ENCODE assay signal across 20 mouse cellular contexts in the genomic region with DNA sequence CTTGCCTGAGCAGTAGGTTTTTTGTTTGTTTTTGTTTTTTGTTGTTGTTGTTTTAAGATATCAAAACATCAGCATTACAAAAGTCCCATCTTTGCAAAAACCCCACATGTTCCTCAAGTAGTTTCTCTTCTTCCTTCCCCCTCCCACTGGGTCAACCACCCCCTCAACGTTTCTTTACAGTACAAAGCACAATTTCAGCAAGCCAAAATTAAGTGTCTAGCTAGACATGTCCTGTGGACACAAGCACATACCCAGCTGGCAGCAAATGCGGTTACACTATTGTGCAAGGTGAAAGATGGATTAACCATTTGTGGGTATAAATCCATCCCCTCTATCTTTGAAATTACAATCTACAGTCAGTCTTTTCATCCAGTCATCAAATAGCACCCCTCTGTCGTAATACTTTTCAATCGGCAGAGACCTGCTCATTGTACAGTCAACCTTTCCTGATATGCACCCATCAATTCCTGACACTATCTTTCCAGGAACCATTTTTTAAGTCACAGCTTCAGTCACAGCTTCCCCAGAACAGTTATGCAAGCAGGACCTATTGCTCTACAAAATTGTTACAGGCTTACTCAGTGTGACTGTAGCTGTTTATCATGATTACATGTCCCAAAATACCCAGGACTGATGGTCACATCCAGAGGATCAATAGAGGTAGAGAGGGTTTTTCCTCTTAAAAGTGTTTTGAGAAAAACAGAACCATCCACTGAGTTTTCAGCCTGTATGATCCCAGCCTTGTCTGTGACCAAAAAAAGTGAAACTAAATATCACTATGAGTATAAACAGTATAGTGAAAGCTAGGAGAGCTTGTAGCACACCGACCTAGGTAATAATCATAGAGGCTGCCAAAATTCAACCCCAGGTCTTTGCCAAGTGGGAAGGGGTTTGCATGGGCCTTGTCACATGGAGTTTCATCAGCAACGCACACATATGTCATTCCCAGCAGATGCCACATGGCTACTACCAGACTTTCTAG.
A peak's percentile ranks its signal among the peaks of the same experiment; 100 is the strongest.
DNase-seq lines count a peak whose midpoint lies in the region; ATAC-seq and TF ChIP-seq lines count a peak whose summit lies in the region.
"Had no signal": no experiment of that assay in that cellular context is flagged by ENCODE, and none has a peak within 500 bp of the region (broad histone marks: within the 10 kb centered on the region; RNA-seq: fewer than 3 reads in every experiment).

No protein-coding gene starts in this region.

- H3K9ac ChIP-seq in liver, embryonic 11.5 days (ENCODE audit: low read depth, low read length): no peak overlapping the region
- H3K9ac ChIP-seq in liver, embryonic 15.5 days: no peak overlapping the region
- no peak overlapping the region for H3K9ac ChIP-seq in hindbrain, embryonic 13.5 days
- H3K9ac ChIP-seq: embryonic facial prominence, embryonic 13.5 days; hindbrain, embryonic 15.5 days; limb, embryonic 13.5 days; lung, embryonic 15.5 days; neural tube, embryonic 13.5 days; stomach, embryonic 15.5 days had no signal

- H3K36me3 ChIP-seq in liver, embryonic 11.5 days (ENCODE audit: control insufficient read depth, insufficient read depth, low read length): no peaks in the 10 kb centered on the region
- H3K36me3 ChIP-seq in liver, embryonic 15.5 days (replicated peaks): no peaks in the 10 kb centered on the region
- H3K36me3 ChIP-seq in hindbrain, embryonic 13.5 days: no peaks in the 10 kb centered on the region
- H3K36me3 ChIP-seq: embryonic facial prominence, embryonic 13.5 days; hindbrain, embryonic 15.5 days; limb, embryonic 13.5 days; lung, embryonic 15.5 days; neural tube, embryonic 13.5 days; stomach, embryonic 15.5 days had no signal

- TF ChIP-seq POLR2A in bone marrow, adult 2 months (IDR thresholded peaks at IDR 0.05; ENCODE audit: borderline replicate concordance, control insufficient read depth, low read depth, low read length): no peak

- no peak for TF ChIP-seq CTCF in bone marrow, adult 2 months (IDR thresholded peaks at IDR 0.05; ENCODE audit: control insufficient read depth, insufficient read depth, low read length)

- no peaks in the 10 kb centered on the region for H3K27me3 ChIP-seq in liver, embryonic 11.5 days (replicated peaks; ENCODE audit: control insufficient read depth, insufficient read depth, low read length)
- H3K27me3 ChIP-seq in liver, embryonic 15.5 days: no peaks in the 10 kb centered on the region
- H3K27me3 ChIP-seq in hindbrain, embryonic 13.5 days: no peaks in the 10 kb centered on the region
- H3K27me3 ChIP-seq: embryonic facial prominence, embryonic 13.5 days; hindbrain, embryonic 15.5 days; limb, embryonic 13.5 days; lung, embryonic 15.5 days; neural tube, embryonic 13.5 days; stomach, embryonic 15.5 days had no signal

- ATAC-seq in liver, embryonic 11.5 days (replicated peaks; ENCODE audit: low FRiP score): no peak
- no peak for ATAC-seq in liver, embryonic 15.5 days (ENCODE audit: insufficient read depth)
- no peak for ATAC-seq in hindbrain, embryonic 13.5 days (ENCODE audit: low FRiP score)
- ATAC-seq: forebrain, embryonic 14.5 days; intestine, postnatal 0 days had no signal

- no peak for DNase-seq in liver, embryonic 11.5 days (ENCODE audit: low spot score)
- DNase-seq in liver: no peak
- no peak for DNase-seq in heart, adult 9 months (ENCODE audit: low spot score in 2 of 2)
- no peak for DNase-seq in right cerebral cortex, postnatal 25 days
- DNase-seq: adrenal gland, postnatal 36 days; cerebellum, adult 9-11 months; heart, postnatal 36 days; midbrain, embryonic 14.5 days; thymus, adult 18-20 months had no signal

- no peak overlapping the region for H3K4me2 ChIP-seq in liver, embryonic 11.5 days
- peak overlapping the region; percentile 50 for H3K4me2 ChIP-seq in liver, embryonic 15.5 days
- H3K4me2 ChIP-seq in hindbrain, embryonic 13.5 days: no peak overlapping the region
- H3K4me2 ChIP-seq: embryonic facial prominence, embryonic 13.5 days; hindbrain, embryonic 15.5 days; limb, embryonic 13.5 days; lung, embryonic 15.5 days; neural tube, embryonic 13.5 days; stomach, embryonic 15.5 days had no signal

- H3K27ac ChIP-seq in liver, embryonic 11.5 days (ENCODE audit: low read depth, low read length): peak overlapping the region; percentile 48; the same call in 1 of the 2 replicates
- H3K27ac ChIP-seq in bone marrow, adult 2 months (ENCODE audit: control insufficient read depth, insufficient read depth, low read depth, low read length, poor library complexity): 0 out of 2 replicates have a peak overlapping the region, but pooled peaks have one; percentile 39
- peak overlapping the region; percentile 62 for H3K27ac ChIP-seq in liver, embryonic 15.5 days (replicated peaks)
- no peak overlapping the region for H3K27ac ChIP-seq in hindbrain, embryonic 13.5 days
- H3K27ac ChIP-seq: embryonic facial prominence, embryonic 13.5 days; hindbrain, embryonic 15.5 days; limb, embryonic 13.5 days; lung, embryonic 15.5 days; neural tube, embryonic 13.5 days; stomach, embryonic 15.5 days had no signal

- WGBS in liver, embryonic 11.5 days: 71% methylated on average over 6 of the region's 6 CpGs
- 62% methylated on average over 6 of the region's 6 CpGs for WGBS in bone marrow, adult 2 months
- WGBS in liver, embryonic 15.5 days (ENCODE audit: insufficient replicate concordance): 58% methylated on average over 6 of the region's 6 CpGs
- WGBS in hindbrain, embryonic 13.5 days: 85% methylated on average over 6 of the region's 6 CpGs

- no peaks in the 10 kb centered on the region for H3K9me3 ChIP-seq in liver, embryonic 11.5 days (ENCODE audit: control insufficient read depth, low read length)
- no peaks in the 10 kb centered on the region for H3K9me3 ChIP-seq in liver, embryonic 15.5 days (replicated peaks)
- H3K9me3 ChIP-seq in hindbrain, embryonic 13.5 days: 0 out of 2 replicates have a peak, but pooled peaks cover 3% of the 10 kb centered on the region
- H3K9me3 ChIP-seq: embryonic facial prominence, embryonic 13.5 days; hindbrain, embryonic 15.5 days; limb, embryonic 13.5 days; lung, embryonic 15.5 days; neural tube, embryonic 13.5 days; stomach, embryonic 15.5 days had no signal

- no peak overlapping the region for H3K4me3 ChIP-seq in liver, embryonic 11.5 days (ENCODE audit: low read depth, low read length)
- H3K4me3 ChIP-seq in bone marrow, adult 2 months (replicated peaks; ENCODE audit: control insufficient read depth, low read depth, low read length): no peak overlapping the region
- H3K4me3 ChIP-seq in liver, embryonic 15.5 days (replicated peaks): no peak overlapping the region
- H3K4me3 ChIP-seq in hindbrain, embryonic 13.5 days: no peak overlapping the region
- H3K4me3 ChIP-seq: embryonic facial prominence, embryonic 13.5 days; hindbrain, embryonic 15.5 days; limb, embryonic 13.5 days; lung, embryonic 15.5 days; neural tube, embryonic 13.5 days; stomach, embryonic 15.5 days had no signal

- H3K4me1 ChIP-seq in liver, embryonic 11.5 days (replicated peaks; ENCODE audit: control insufficient read depth, insufficient read depth, low read length): 0 out of 2 replicates have a peak, but pooled peaks cover 3% of the 10 kb centered on the region
- no peaks in the 10 kb centered on the region for H3K4me1 ChIP-seq in bone marrow, adult 2 months (ENCODE audit: control insufficient read depth, insufficient read depth, low read length)
- peaks cover 34% of the 10 kb centered on the region for H3K4me1 ChIP-seq in liver, embryonic 15.5 days (replicated peaks)
- H3K4me1 ChIP-seq in hindbrain, embryonic 13.5 days (replicated peaks): no peaks in the 10 kb centered on the region
- H3K4me1 ChIP-seq: embryonic facial prominence, embryonic 13.5 days; hindbrain, embryonic 15.5 days; limb, embryonic 13.5 days; lung, embryonic 15.5 days; neural tube, embryonic 13.5 days; stomach, embryonic 15.5 days had no signal
